Mouse (Mus musculus) ES-E14 (cell line): ENCODE measurements around the gene Inpp5f. TPM values are rescaled to one million over a fixed set of nuclear protein-coding genes. Genes with fewer than 3 reads are reported as not detected.

Experiments
- DNase-seq: peaks from one replicate; pipeline ENCODE4 v3.0.0-alpha.2; 2013; ENCODE audit warnings: low read depth, low spot score
- H3K27ac ChIP-seq: 2 replicates; pipeline ENCODE4 v1.5.1; 2012; ENCODE audit warnings: low read depth, mild to moderate bottlenecking, low read length, moderate library complexity, mixed read lengths; ENCODE audit not compliant: poor library complexity, insufficient read depth, severe bottlenecking
- H3K36me3 ChIP-seq: 2 replicates; pipeline ENCODE4 v1.6.1; 2012; ENCODE audit warnings: mild to moderate bottlenecking, low read length, moderate library complexity, mixed read lengths; ENCODE audit not compliant: control insufficient read depth, poor library complexity, insufficient read depth, severe bottlenecking
- H3K4me1 ChIP-seq, 2 experiments: fragments of 150-350 bp in 1 of 2; sonication (generic) in 1 of 2; 2 replicates each; pipeline ENCODE4 v1.6.1; 2012; ENCODE audit warnings: low read length in 2 of 2, mild to moderate bottlenecking in 1 of 2, mixed read lengths in 1 of 2; ENCODE audit not compliant: control insufficient read depth in 2 of 2, insufficient read depth in 2 of 2, poor library complexity in 1 of 2
- H3K4me3 ChIP-seq, 2 experiments: fragments of 150-350 bp in 1 of 2; sonication (generic) in 1 of 2; 2 replicates each; pipeline ENCODE4 v1.5.1; 2012; ENCODE audit warnings: low read length in 2 of 2, low read depth in 1 of 2, mild to moderate bottlenecking in 1 of 2, mixed read lengths in 1 of 2; ENCODE audit not compliant: insufficient read depth in 1 of 2, poor library complexity in 1 of 2, severe bottlenecking in 1 of 2
- H3K9ac ChIP-seq: 2 replicates; pipeline ENCODE4 v1.6.1; 2012; ENCODE audit warnings: low read depth, mild to moderate bottlenecking, low read length, mixed read lengths; ENCODE audit not compliant: poor library complexity, insufficient read depth, severe bottlenecking
- H3K9me3 ChIP-seq: fragments of 150-350 bp; sonication (generic); 2 replicates; pipeline ENCODE4 v1.6.1; 2012; ENCODE audit warnings: low read depth, mild to moderate bottlenecking, low read length; ENCODE audit not compliant: control insufficient read depth, insufficient read depth
- CHD2 ChIP-seq: IDR thresholded peaks from 2 replicates; pipeline ENCODE4 v1.6.1; 2014; ENCODE audit warnings: mild to moderate bottlenecking, low read depth, low read length, inconsistent platforms
- HCFC1 ChIP-seq: IDR thresholded peaks from 2 replicates; pipeline ENCODE4 v1.6.1; 2012; ENCODE audit warnings: low read length, inconsistent platforms, borderline replicate concordance; ENCODE audit not compliant: insufficient read depth
- MAFK ChIP-seq: IDR thresholded peaks from 2 replicates; pipeline ENCODE4 v1.6.1; 2014; ENCODE audit warnings: mild to moderate bottlenecking, low read depth, low read length, inconsistent platforms; ENCODE audit not compliant: insufficient read depth
- ZC3H11A ChIP-seq: IDR thresholded peaks from 2 replicates; pipeline ENCODE4 v1.6.1; 2012; ENCODE audit warnings: low read depth, mild to moderate bottlenecking, inconsistent platforms, low read length, borderline replicate concordance
- ZNF384 ChIP-seq: IDR thresholded peaks from 2 replicates; pipeline ENCODE4 v1.6.1; 2012; ENCODE audit warnings: low read depth, low read length, inconsistent platforms
- in situ Hi-C, 2 experiments: fragments of 600-800 bp; cut with MboI; formaldehyde crosslinking; loops; one replicate each; pipeline ENCODE4 v1.15.1; 2025; ENCODE audit warnings: low sequenced_read_pairs in 2 of 2, inconsistent platforms in 1 of 2; ENCODE audit not compliant: unreplicated experiment in 2 of 2
- total RNA-seq: library from RNA; depleted of rRNA; stranded (reverse); fragments of 300-350 nt; gene quantifications from 2 replicates; pipeline ENCODE4 v1.2.3, GENCODE M21; 2012

The Inpp5f gene
- total RNA-seq, 1 experiment: 14.7 TPM

- no peak overlapping the region for H3K4me3 ChIP-seq
- no peak overlapping the region for H3K9ac ChIP-seq
- no peak for TF ChIP-seq MAFK
- TF ChIP-seq ZC3H11A: no peak
- TF ChIP-seq CHD2: no peak
- TF ChIP-seq ZNF384: no peak
- TF ChIP-seq HCFC1: no peak
- DNase-seq: no peak
- no peaks in the 10 kb centered on the region for H3K4me1 ChIP-seq
- H3K36me3 ChIP-seq: no peaks in the 10 kb centered on the region
- H3K9me3 ChIP-seq: no peaks in the 10 kb centered on the region
- no peak overlapping the region for H3K27ac ChIP-seq
- in situ Hi-C loops: no loop called here
Measured at GRCm38 (mm10) chr7:128617587-128617986, 6.5 kb downstream of the Inpp5f start.

- no peak for DNase-seq
Measured at GRCm38 (mm10) chr7:128620178-128620577, 9.1 kb downstream of the Inpp5f start.

GRCm38 (mm10) chr7:128622266-128622961 lies 11.3 kb downstream of the Inpp5f start:
- Histone ChIP-seq H3K4me3 (no peak overlapping the region), H3K4me1 (peaks cover 2% of the 10 kb centered on the region in 2 experiments; a peak in 1 of 4 replicates), H3K27ac (no peak overlapping the region), H3K36me3 (no peaks in the 10 kb centered on the region), H3K9me3 (no peaks in the 10 kb centered on the region), H3K9ac (no peak overlapping the region)
- no peak for DNase-seq
- in situ Hi-C loops: no loop called here
- TF ChIP-seq MAFK (no peak), ZNF384 (no peak), HCFC1 (no peak), ZC3H11A (no peak), CHD2 (no peak)

More at GRCm38 (mm10) chr7:128620178-128620577, 9.1 kb downstream of the Inpp5f start:
- H3K9me3 ChIP-seq: no peaks in the 10 kb centered on the region
- no peaks in the 10 kb centered on the region for H3K36me3 ChIP-seq
- H3K4me1 ChIP-seq: no peaks in the 10 kb centered on the region
- H3K9ac ChIP-seq: no peak overlapping the region
- in situ Hi-C loops: no loop called here
- no peak overlapping the region for H3K27ac ChIP-seq
- TF ChIP-seq ZNF384: no peak
- TF ChIP-seq CHD2: no peak
- TF ChIP-seq HCFC1: no peak
- no peak for TF ChIP-seq ZC3H11A
- no peak for TF ChIP-seq MAFK
- H3K4me3 ChIP-seq: no peak overlapping the region

GRCm38 (mm10) chr7:128622994-128623393 lies 11.9 kb downstream of the Inpp5f start:
- in situ Hi-C loops: no loop called here
- no peak overlapping the region for H3K27ac ChIP-seq
- no peak overlapping the region for H3K9ac ChIP-seq
- no peak overlapping the region for H3K4me3 ChIP-seq
- H3K4me1 ChIP-seq: peaks cover 2% of the 10 kb centered on the region in 2 experiments; a peak in 1 of 4 replicates
- TF ChIP-seq MAFK (no peak), ZC3H11A (no peak), CHD2 (no peak), ZNF384 (no peak), HCFC1 (no peak)
- DNase-seq: no peak
- H3K9me3 ChIP-seq: no peaks in the 10 kb centered on the region
- no peaks in the 10 kb centered on the region for H3K36me3 ChIP-seq

GRCm38 (mm10) chr7:128625382-128625781 lies 14.3 kb downstream of the Inpp5f start:
- H3K4me3 ChIP-seq: no peak overlapping the region
- no peak for DNase-seq
- H3K36me3 ChIP-seq: no peaks in the 10 kb centered on the region
- in situ Hi-C loops: no loop called here
- peaks cover 2% of the 10 kb centered on the region in 2 experiments; a peak in 1 of 4 replicates for H3K4me1 ChIP-seq
- no peak overlapping the region for H3K27ac ChIP-seq
- TF ChIP-seq ZC3H11A (no peak), CHD2 (no peak), HCFC1 (no peak), MAFK (no peak), ZNF384 (no peak)
- no peaks in the 10 kb centered on the region for H3K9me3 ChIP-seq
- no peak overlapping the region for H3K9ac ChIP-seq
